Mouse (Mus musculus): ENCODE results near the gene Dhx29.

GRCm38 (mm10) chr13:112925266-112925665, 2.0 kb upstream of the Dhx29 start:
- no peak for TF ChIP-seq HCFC1 (IDR thresholded peaks at IDR 0.05; ENCODE audit: low read depth, low read length)
- no peak for TF ChIP-seq ZKSCAN1 (IDR thresholded peaks at IDR 0.05; ENCODE audit: borderline replicate concordance, low read depth, low read length)
- no peak for TF ChIP-seq RAD21 (IDR thresholded peaks at IDR 0.05; ENCODE audit: low read depth, low read length)
- no peak for TF ChIP-seq POLR2A (IDR thresholded peaks at IDR 0.05; ENCODE audit: low read depth, low read length)
- TF ChIP-seq BHLHE40 (IDR thresholded peaks at IDR 0.05; ENCODE audit: low read depth, low read length): no peak
- TF ChIP-seq E2F4 (IDR thresholded peaks at IDR 0.05; ENCODE audit: insufficient replicate concordance, low read depth, low read length): no peak
- no peak for TF ChIP-seq NELFE (IDR thresholded peaks at IDR 0.05; ENCODE audit: low read depth, low read length)

Data from CH12.LX (cell line).